Mouse (Mus musculus) embryo, embryonic 10.5 days (tissue): ENCODE measurements around the gene Zscan5b.
"Not testable (repeated sequence)": the region's sequence is repeated elsewhere in the genome, so short reads cannot be mapped to it uniquely, and the experiment has no call there.

ENCODE experiments used
- DNase-seq: peaks from one replicate; pipeline ENCODE4 v3.0.0-alpha.2; 2015; ENCODE audit warnings: low spot score

Gene Zscan5b

GRCm38 (mm10) chr7:6221978-6222377, at the start of gene Zscan5b:
Gene Zscan5b, plus strand, starts transcription at chr7:6222278.
- no peak for DNase-seq

DNA sequence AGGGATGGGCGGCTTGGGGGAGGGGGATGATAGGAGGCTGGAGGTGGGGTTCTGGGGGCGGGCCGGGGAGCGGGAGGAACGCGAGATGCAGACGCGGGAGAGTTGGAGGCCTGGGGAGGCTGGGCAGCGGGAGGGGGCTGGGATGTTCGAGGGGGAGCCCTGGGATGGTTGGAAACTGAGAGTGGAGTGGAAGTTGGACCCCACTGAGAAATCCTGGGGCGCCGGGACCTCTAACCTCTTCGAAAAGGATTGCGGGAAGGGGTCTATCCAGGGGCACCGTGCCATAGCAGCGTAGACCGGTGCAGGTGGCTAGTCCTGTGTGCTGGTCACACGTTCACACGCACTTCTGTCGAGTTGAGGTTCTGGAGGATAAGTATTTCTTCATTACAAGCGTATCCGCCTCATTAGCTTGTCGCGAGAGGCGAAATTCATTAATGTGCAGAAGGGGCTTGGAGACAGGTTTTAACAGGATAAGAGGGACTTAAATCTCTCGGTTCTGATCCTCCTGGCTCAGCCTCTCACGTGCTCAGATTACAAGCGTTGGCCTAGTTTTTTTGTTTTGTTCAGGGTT, 49.3 kb upstream of the Zscan5b start:
- peak; percentile 54 for DNase-seq

DNA sequence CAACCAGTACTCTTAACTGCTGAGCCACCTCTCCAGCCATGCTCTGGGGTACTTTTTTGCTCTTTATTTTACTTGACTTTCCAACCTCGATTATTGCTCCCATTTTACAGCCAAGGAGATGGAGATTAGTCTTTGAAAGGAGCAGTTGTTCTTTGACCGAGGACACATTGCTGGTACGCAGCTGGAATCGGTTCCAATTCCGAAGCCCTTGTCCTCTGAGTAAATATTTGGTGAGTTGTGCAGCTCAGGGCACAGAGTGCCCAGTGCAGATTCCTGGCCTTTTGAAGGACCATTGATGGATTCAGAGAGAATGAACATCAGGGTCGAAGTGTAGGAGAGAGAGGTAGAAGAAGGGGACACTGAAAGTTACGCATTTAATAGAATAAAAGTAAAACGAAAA, 48.2 kb upstream of the Zscan5b start:
- DNase-seq = no peak

- DNase-seq = not testable (repeated sequence)
Measured at GRCm38 (mm10) chr7:6174365-6174987, 47.6 kb upstream of the Zscan5b start.

DNA sequence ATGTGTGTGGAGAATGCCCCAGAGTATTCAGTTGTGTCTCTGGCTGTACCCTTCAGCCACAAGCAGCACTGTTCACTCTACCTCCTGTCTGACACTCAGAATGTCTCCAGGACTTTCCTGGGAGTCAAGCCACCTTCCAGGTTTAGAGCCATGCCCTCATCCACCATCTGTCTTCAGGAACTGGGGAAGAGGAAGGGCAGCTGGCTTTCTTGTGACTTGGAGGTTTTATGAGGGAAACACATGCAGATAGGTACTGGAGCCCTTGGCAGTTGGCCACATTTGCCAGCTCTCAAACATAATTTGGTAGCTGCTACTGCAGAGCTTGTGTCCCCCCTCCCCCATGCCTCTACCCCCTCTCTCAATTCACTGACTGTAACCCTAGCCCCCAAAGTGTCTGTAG, 43.1 kb upstream of the Zscan5b start:
- DNase-seq = no peak

GRCm38 (mm10) chr7:6182882-6183281, 39.2 kb upstream of the Zscan5b start:
- DNase-seq = no peak

GRCm38 (mm10) chr7:6183802-6184201, 38.3 kb upstream of the Zscan5b start:
- DNase-seq = no peak

GRCm38 (mm10) chr7:6184521-6184920, 37.6 kb upstream of the Zscan5b start:
- DNase-seq = no peak

GRCm38 (mm10) chr7:6185391-6185790, 36.7 kb upstream of the Zscan5b start:
- DNase-seq = no peak

GRCm38 (mm10) chr7:6186176-6186575, 35.9 kb upstream of the Zscan5b start:
- no peak for DNase-seq

GRCm38 (mm10) chr7:6186756-6187155, 35.3 kb upstream of the Zscan5b start:
- DNase-seq = no peak

- DNase-seq = no peak
Measured at GRCm38 (mm10) chr7:6189542-6189941, 32.5 kb upstream of the Zscan5b start.

GRCm38 (mm10) chr7:6191376-6191775, 30.7 kb upstream of the Zscan5b start:
- DNase-seq = peak; percentile 79

DNA sequence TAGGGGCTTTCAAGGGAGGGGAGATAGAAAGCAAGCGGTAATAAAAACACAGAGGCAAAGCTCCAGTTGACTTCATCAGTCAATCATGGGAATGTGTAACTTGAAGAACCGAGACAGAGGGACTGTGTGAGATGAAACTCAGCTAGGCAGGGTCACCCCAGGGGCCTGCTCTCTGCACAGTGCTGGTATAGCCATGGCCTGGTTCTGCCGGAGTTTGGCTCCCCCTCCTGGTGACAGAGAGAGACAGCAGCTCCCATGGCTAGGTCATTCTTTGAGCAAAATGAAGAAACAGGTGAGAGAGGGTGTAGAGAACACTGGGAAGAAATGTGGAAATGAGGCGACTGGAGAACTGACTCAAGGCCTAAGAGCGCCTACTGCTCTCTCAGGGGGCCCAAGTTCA, 27.9 kb upstream of the Zscan5b start:
- peak; percentile 79 for DNase-seq

DNA sequence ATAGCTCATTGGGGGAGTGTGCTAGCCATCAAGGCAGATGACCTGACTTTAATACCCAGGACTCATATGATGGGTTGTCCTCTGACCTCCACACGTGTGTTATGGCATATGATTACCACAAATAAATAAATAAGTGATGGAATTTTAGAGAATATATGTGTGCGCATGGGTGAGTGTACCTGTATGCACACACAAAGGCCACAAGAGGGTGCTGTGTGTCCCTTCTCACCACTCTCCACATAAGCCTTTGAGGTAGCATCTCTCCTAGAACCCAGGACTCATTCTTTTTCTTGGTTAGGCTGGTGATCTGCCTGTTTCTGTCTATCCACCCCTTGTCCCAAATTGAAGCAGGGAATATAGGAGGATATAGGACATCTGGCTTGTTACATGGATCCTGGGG, 26.3 kb upstream of the Zscan5b start:
- no peak for DNase-seq

- DNase-seq = no peak
Measured at GRCm38 (mm10) chr7:6196790-6197189, 25.3 kb upstream of the Zscan5b start, which contains the start of gene Galp. Gene Galp, plus strand, starts transcription at chr7:6197090.

- DNase-seq = no peak
Measured at GRCm38 (mm10) chr7:6204200-6204599, 17.9 kb upstream of the Zscan5b start.

- no peak for DNase-seq
Measured at GRCm38 (mm10) chr7:6213144-6213543, 8.9 kb upstream of the Zscan5b start.

- DNase-seq = not testable (repeated sequence)
Measured at GRCm38 (mm10) chr7:6214691-6215090, 7.4 kb upstream of the Zscan5b start.

- no peak for DNase-seq
Measured at GRCm38 (mm10) chr7:6220147-6220546, 1.9 kb upstream of the Zscan5b start.

- not testable (repeated sequence) for DNase-seq
Measured at GRCm38 (mm10) chr7:6228491-6228890, 6.4 kb downstream of the Zscan5b start.

DNA sequence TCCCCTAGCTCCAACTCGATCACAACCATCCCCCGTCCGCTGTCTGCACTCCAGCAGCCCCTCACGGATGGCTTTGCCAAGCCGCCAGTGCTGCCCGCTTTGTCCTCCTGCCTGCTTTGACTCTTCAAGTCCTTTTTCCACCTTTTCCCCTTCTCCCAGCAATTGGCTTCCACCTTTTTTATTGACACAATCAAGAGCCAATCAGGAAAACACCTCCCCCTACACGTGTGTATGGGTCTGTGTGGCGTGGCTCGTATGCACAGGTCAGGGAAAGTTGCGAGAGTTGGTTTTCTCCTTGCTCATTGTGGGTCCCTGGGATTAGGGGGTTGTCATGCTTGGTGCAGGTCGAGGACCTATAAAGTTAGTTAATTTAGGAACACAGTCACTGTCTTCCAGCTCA, 17.7 kb downstream of the Zscan5b start:
- DNase-seq = no peak

- peak; percentile 66 for DNase-seq
Measured at GRCm38 (mm10) chr7:6240841-6241425, 18.9 kb downstream of the Zscan5b start.
